Mouse (Mus musculus) G1E (cell line): ENCODE data around the gene Sbno2. TPM values are rescaled to one million over a fixed set of nuclear protein-coding genes. Genes with fewer than 3 reads are reported as not detected.
A peak's percentile ranks its signal among the peaks of the same experiment; 100 is the strongest.

Experiments used
- ATAC-seq: 2 replicates; pipeline ENCODE4 v1.8.0; 2016; ENCODE audit warnings: mild to moderate bottlenecking; ENCODE audit not compliant: insufficient number of reproducible peaks, poor library complexity, low FRiP score, severe bottlenecking; ENCODE audit errors: extremely low read depth
- DNase-seq: peaks from one replicate; pipeline ENCODE4 v3.0.0; 2012; ENCODE audit warnings: low spot score
- H3K27me3 ChIP-seq: 2 replicates; pipeline ENCODE4 v1.6.1; 2012; ENCODE audit warnings: mild to moderate bottlenecking, low read length, inconsistent platforms; ENCODE audit not compliant: insufficient read depth
- H3K36me3 ChIP-seq: replicated peaks from 2 replicates; pipeline ENCODE3; 2012; ENCODE audit warnings: mild to moderate bottlenecking, inconsistent platforms
- H3K4me1 ChIP-seq: 2 replicates; pipeline ENCODE4 v1.6.1; 2012; ENCODE audit warnings: low read depth, low read length, inconsistent platforms, mixed read lengths; ENCODE audit not compliant: insufficient read depth
- H3K4me3 ChIP-seq: 2 replicates; pipeline ENCODE4 v1.5.1; 2012; ENCODE audit warnings: low read depth, mild to moderate bottlenecking, inconsistent platforms, low read length, moderate library complexity, mixed read lengths
- H3K9me3 ChIP-seq: replicated peaks from 2 replicates; pipeline ENCODE4 v1.6.1; 2012; ENCODE audit warnings: inconsistent platforms
- CTCF ChIP-seq: IDR thresholded peaks from 2 replicates; pipeline ENCODE4 v1.5.1; 2012; ENCODE audit warnings: low read depth, low read length, inconsistent platforms, mixed read lengths
- GATA1 ChIP-seq: IDR thresholded peaks from 2 replicates; pipeline ENCODE4 v1.6.1; 2012; ENCODE audit warnings: borderline replicate concordance, low read length, inconsistent platforms, mixed read lengths
- GATA2 ChIP-seq: IDR thresholded peaks from 2 replicates; pipeline ENCODE4 v1.6.1; 2012; ENCODE audit warnings: low read depth, low read length, inconsistent platforms, borderline replicate concordance
- POLR2AphosphoS5 ChIP-seq: IDR thresholded peaks from 2 replicates; pipeline ENCODE4 v1.6.1; 2012; ENCODE audit warnings: low read depth, low read length, inconsistent platforms; ENCODE audit not compliant: insufficient replicate concordance
- TAL1 ChIP-seq: conservative IDR thresholded peaks from 2 replicates; pipeline ENCODE4 v1.6.1; 2012; ENCODE audit warnings: low read depth, low read length, inconsistent platforms, mixed read lengths
- polyA plus RNA-seq: library from polyadenylated mRNA; stranded (reverse); fragments of >175 nt; gene quantifications from 2 replicates; pipeline ENCODE4 v1.2.3, GENCODE M21; 2012
- total RNA-seq, 2 experiments: library from RNA; stranded (forward) in 1 of 2; stranded (reverse) in 1 of 2; fragments of 200-1000 nt in 1 of 2; fragments of >200 nt in 1 of 2; fragmentation: Nextera tagmentation in 1 of 2; gene quantifications; 2 replicates each; pipeline ENCODE4 v1.2.3; 2014 to 2017

Sbno2 gene
- total and polyA plus RNA-seq, 3 experiments, result 18.1 to 37.4 (median 34.2) TPM

DNA sequence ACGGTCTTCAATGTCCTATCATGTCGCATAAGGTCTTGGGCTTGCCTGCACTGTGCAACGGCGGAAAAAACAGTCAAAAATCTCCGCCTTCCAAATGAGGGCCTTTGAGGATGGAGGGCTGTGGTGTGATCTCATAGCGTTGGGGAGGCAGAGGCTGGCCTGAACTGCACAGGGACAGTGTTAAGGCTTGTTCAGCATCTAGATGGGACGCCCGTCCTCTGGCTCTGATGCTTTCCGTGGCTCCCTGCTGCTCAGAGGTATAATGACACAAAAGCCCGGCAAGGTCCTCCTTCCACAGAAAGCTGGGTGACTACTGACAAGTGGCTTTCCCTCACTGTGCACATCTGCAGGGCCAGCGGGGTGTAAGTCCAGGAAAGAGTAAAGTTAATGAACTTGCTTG lies 85.2 kb downstream of the Sbno2 start:
- no peak for ATAC-seq
- Histone ChIP-seq H3K27me3 (no peaks in the 10 kb centered on the region), H3K4me3 (no peak overlapping the region), H3K4me1 (peaks cover 87% of the 10 kb centered on the region), H3K36me3 (peaks cover 84% of the 10 kb centered on the region), H3K9me3 (no peaks in the 10 kb centered on the region)
- TF ChIP-seq POLR2AphosphoS5 (no peak), CTCF (no peak), GATA1 (no peak), TAL1 (no peak), GATA2 (no peak)
- no peak for DNase-seq

DNA sequence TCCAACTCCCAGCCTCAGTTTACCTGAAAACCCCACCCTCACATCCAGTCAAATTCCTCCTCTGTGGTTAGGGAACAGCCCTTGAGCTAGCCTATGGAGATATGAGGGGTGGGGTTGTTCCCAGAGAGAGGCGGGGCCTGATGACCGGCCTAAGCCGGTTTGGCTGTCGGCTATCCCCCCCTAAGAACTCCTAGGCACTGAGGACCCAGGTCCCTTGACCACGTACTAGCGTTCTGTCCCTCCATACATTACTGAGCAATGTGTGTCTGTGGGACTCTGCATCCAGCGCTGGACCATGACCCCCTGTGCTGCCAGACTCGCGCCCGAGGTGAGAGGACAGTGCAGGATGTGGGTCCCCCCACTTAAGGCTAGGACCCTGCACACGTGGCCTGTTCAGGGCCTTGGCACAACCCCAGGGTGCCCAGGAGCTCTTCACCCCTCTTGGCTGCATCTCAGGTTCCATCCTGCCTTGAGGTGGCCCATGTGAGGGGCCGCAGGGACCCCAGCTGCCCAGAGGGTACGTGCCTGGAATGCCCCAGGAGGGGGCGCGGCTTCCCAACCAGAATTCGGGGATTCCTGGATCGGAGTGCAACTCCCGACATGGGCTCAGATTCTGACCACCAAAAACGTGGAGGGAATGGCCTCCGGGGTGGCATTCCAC lies 85.8 kb downstream of the Sbno2 start:
- ATAC-seq, result no peak

DNA sequence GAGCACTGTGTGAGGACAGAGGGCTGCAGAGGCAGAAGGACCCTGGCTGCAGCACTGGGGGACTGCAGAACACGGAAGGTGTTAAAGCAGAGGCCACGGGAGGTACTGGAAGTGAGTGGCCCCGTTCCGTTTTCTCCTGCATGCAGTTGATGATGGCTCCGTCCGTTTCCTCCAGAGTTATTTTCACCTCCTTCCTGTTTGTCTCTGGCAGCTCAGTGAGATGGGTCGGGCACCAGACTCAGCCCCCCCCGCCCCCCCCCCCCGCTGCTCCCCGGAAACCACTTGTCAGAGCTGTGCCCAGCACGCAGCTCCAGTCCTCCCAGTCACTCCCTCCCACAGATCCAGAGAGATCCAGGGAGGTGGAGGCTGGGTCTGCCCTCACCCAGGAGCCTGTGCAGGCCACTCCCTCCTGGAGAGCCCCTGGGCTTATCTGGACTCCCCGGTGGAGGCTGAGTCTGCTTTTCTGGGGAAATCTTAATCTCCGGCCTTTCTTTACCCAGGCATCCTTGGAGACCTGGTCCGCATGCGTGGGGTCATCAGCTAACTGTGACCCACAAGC lies 86.6 kb downstream of the Sbno2 start:
- H3K36me3 ChIP-seq, result peaks cover 84% of the 10 kb centered on the region

More for the DNA sequence above, 85.8 kb downstream of the Sbno2 start:
- H3K36me3 ChIP-seq, result peaks cover 84% of the 10 kb centered on the region
- H3K27me3 ChIP-seq, result no peaks in the 10 kb centered on the region
- TF ChIP-seq GATA2 (no peak), POLR2AphosphoS5 (no peak), GATA1 (no peak), TAL1 (no peak), CTCF (no peak)
- no peak for DNase-seq
- H3K9me3 ChIP-seq, result no peaks in the 10 kb centered on the region
- H3K4me3 ChIP-seq, result peak overlapping the region; percentile 69; the same call in 1 of the 2 replicates
- peaks cover 87% of the 10 kb centered on the region for H3K4me1 ChIP-seq

DNA sequence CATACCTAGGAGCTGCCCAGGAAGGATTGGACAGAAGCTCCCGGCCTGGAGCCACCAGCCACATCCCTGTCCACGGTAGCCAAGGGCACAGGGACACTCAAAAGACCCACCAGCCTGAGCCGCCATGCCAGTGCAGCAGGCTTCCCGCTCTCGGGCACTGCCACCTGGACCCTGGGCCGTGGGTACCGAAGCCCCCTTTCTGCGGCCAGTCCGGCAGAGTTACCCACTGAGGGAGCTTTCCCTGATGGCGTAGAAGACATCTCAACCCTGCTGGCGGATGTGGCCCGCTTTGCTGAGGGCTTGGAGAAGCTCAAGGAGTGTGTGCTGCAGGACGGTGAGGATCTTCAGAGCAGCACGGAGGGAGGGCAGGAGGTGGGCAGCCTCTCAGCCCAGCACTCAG lies 87.6 kb downstream of the Sbno2 start:
- H3K4me3 ChIP-seq, result peak overlapping the region; percentile 85
- no peaks in the 10 kb centered on the region for H3K27me3 ChIP-seq
- H3K9me3 ChIP-seq, result no peaks in the 10 kb centered on the region
- ATAC-seq (no peak), DNase-seq (no peak)
- TF ChIP-seq TAL1, result no peak
- TF ChIP-seq POLR2AphosphoS5, result no peak
- no peak for TF ChIP-seq GATA1
- no peak for TF ChIP-seq GATA2
- no peak for TF ChIP-seq CTCF
- peaks cover 82% of the 10 kb centered on the region for H3K4me1 ChIP-seq
- peaks cover 84% of the 10 kb centered on the region for H3K36me3 ChIP-seq

More for the DNA sequence above, 86.6 kb downstream of the Sbno2 start:
- DNase-seq (peak; percentile 79), ATAC-seq (0 out of 2 replicates have a peak, but pooled peaks have one; percentile 17)
- Histone ChIP-seq H3K9me3 (no peaks in the 10 kb centered on the region), H3K4me3 (peak overlapping the region; percentile 69), H3K4me1 (peaks cover 87% of the 10 kb centered on the region), H3K27me3 (no peaks in the 10 kb centered on the region)
- TF ChIP-seq GATA2 (no peak), GATA1 (no peak)

DNA sequence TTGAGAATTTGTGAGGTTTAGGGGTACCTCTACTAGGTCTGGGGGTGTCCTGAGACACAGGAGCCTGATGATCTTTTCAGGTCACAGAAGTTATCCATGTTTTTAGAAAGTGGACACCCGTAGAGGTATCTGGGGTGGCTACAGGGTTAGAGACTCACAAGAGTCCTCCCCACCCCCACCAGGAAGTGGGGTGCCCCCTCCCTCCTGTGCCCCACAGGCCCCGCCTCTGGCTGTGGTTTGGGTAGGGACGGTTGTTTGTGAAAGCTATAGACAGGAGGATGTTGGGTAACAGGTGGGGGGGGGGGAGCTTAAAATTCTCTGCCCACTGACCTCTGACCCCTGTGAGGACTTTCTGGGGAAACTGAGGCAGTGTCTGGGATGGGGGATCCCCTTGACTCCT lies 88.0 kb downstream of the Sbno2 start:
- TF ChIP-seq CTCF (no peak), TAL1 (no peak), GATA2 (no peak), POLR2AphosphoS5 (no peak), GATA1 (no peak)
- no peaks in the 10 kb centered on the region for H3K9me3 ChIP-seq
- peak overlapping the region; percentile 85 for H3K4me3 ChIP-seq
- H3K27me3 ChIP-seq, result no peaks in the 10 kb centered on the region
- peak; percentile 93 for DNase-seq
- ATAC-seq, result peak; percentile 59
- peaks cover 84% of the 10 kb centered on the region for H3K36me3 ChIP-seq
- H3K4me1 ChIP-seq, result peaks cover 78% of the 10 kb centered on the region

DNA sequence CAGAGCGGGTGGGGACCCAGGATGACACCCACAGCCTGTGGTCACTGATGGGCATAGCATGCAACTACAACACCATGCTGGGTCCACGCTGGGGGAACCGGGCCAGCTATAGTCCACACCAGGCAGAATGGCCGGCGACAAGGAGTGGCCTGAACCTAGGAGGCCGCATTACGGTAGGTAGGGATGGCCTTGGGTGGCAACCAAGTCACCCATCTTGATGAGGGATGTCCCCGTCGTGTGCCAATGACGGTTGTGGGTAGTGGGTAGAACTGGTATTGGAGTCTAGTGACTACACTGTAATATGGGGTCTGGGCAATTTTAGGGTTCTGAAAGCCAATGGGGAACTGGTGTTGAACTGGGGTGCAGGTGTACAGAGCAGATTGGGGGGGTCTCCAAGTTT lies 88.4 kb downstream of the Sbno2 start:
- Histone ChIP-seq H3K4me3 (peak overlapping the region; percentile 85), H3K9me3 (no peaks in the 10 kb centered on the region), H3K27me3 (no peaks in the 10 kb centered on the region), H3K36me3 (peaks cover 84% of the 10 kb centered on the region), H3K4me1 (peaks cover 73% of the 10 kb centered on the region)
- ATAC-seq, result peak; percentile 10; the same call in 1 of the 2 replicates
- no peak for DNase-seq
- TF ChIP-seq POLR2AphosphoS5 (no peak), CTCF (no peak), GATA2 (no peak), TAL1 (no peak)
